Mouse (Mus musculus) heart, adult 2 months (tissue): ENCODE results near the gene Fam53b.
A peak's percentile ranks its signal among the peaks of the same experiment; 100 is the strongest.

Experiments used
- CTCF ChIP-seq: fragments of 200-600 bp; IDR thresholded peaks from 2 replicates; pipeline ENCODE4 v1.8.1; 2022; ENCODE audit warnings: antibody characterized with exemption, mild to moderate bottlenecking, moderate library complexity
- POLR2A ChIP-seq: fragments of 200-500 bp; IDR thresholded peaks from 2 replicates; pipeline ENCODE4 v1.6.1; 2011; ENCODE audit warnings: mild to moderate bottlenecking, low read depth, low read length, control low read depth; ENCODE audit not compliant: insufficient read depth

GRCm38 (mm10) chr7:132799119-132800016, 14.3 kb downstream of the Fam53b start:
- TF ChIP-seq CTCF (peak; percentile 58), POLR2A (peak; percentile 27; the same call in 1 of the 2 replicates)
